Mouse (Mus musculus): ENCODE data around the gene Usp19. TPM values are rescaled to one million over a fixed set of nuclear protein-coding genes. Genes with fewer than 3 reads are reported as not detected.

Usp19 gene
- total RNA-seq, 2 experiments from 2014 or later = 127 to 155 TPM

- DNase-seq (ENCODE audit: extremely low spot score in 1 of 2, low spot score in 1 of 2) = no peak
Measured at GRCm38 (mm10) chr9:108492043-108492750, 1.8 kb downstream of the Usp19 start.

GRCm38 (mm10) chr9:108493246-108493645 lies 2.8 kb downstream of the Usp19 start:
- no peak for DNase-seq (ENCODE audit: extremely low spot score in 1 of 2, low spot score in 1 of 2)

GRCm38 (mm10) chr9:108494146-108494825 lies 3.9 kb downstream of the Usp19 start:
- no peak for DNase-seq (ENCODE audit: extremely low spot score in 1 of 2, low spot score in 1 of 2)

GRCm38 (mm10) chr9:108494905-108495304 lies 4.5 kb downstream of the Usp19 start:
- DNase-seq (ENCODE audit: extremely low spot score in 1 of 2, low spot score in 1 of 2) = no peak

- no peak for DNase-seq (ENCODE audit: extremely low spot score in 1 of 2, low spot score in 1 of 2)
Measured at GRCm38 (mm10) chr9:108499231-108499630, 8.8 kb downstream of the Usp19 start.

- DNase-seq (ENCODE audit: extremely low spot score in 1 of 2, low spot score in 1 of 2) = no peak
Measured at GRCm38 (mm10) chr9:108499943-108500342, 9.5 kb downstream of the Usp19 start.

GRCm38 (mm10) chr9:108506901-108507300 lies 16.5 kb downstream of the Usp19 start:
- DNase-seq (ENCODE audit: extremely low spot score in 1 of 2, low spot score in 1 of 2) = no peak

- peak; percentile 78 to 82 for DNase-seq (ENCODE audit: extremely low spot score in 1 of 2, low spot score in 1 of 2)
Measured at GRCm38 (mm10) chr9:108507619-108508434, 17.4 kb downstream of the Usp19 start, which contains the start of gene Qars. Gene Qars, plus strand, starts transcription at chr9:108507706.

- no peak for DNase-seq (ENCODE audit: extremely low spot score in 1 of 2, low spot score in 1 of 2)
Measured at GRCm38 (mm10) chr9:108508776-108509175, 18.4 kb downstream of the Usp19 start.

- DNase-seq (ENCODE audit: extremely low spot score in 1 of 2, low spot score in 1 of 2) = peak; percentile 89 to 92
Measured at GRCm38 (mm10) chr9:108516380-108517251, 26.2 kb downstream of the Usp19 start, which contains the start of gene Qrich1. Gene Qrich1, plus strand, starts transcription at chr9:108516806.

- peak; percentile 69 to 75 for DNase-seq (ENCODE audit: extremely low spot score in 1 of 2, low spot score in 1 of 2)
Measured at GRCm38 (mm10) chr9:108517253-108517930, 27.0 kb downstream of the Usp19 start.

- DNase-seq (ENCODE audit: extremely low spot score in 1 of 2, low spot score in 1 of 2) = peak in 1 of 2 experiments; percentile 31
Measured at GRCm38 (mm10) chr9:108517931-108518332, 27.5 kb downstream of the Usp19 start.

GRCm38 (mm10) chr9:108521604-108522003 lies 31.2 kb downstream of the Usp19 start:
- DNase-seq (ENCODE audit: extremely low spot score in 1 of 2, low spot score in 1 of 2) = no peak

- DNase-seq (ENCODE audit: extremely low spot score in 1 of 2, low spot score in 1 of 2) = no peak
Measured at GRCm38 (mm10) chr9:108523341-108523740, 32.9 kb downstream of the Usp19 start.

GRCm38 (mm10) chr9:108525400-108525799 lies 35.0 kb downstream of the Usp19 start:
- no peak for DNase-seq (ENCODE audit: extremely low spot score in 1 of 2, low spot score in 1 of 2)

- DNase-seq (ENCODE audit: extremely low spot score in 1 of 2, low spot score in 1 of 2) = no peak
Measured at GRCm38 (mm10) chr9:108530954-108531353, 40.6 kb downstream of the Usp19 start.

GRCm38 (mm10) chr9:108531496-108531895 lies 41.1 kb downstream of the Usp19 start:
- no peak for DNase-seq (ENCODE audit: extremely low spot score in 1 of 2, low spot score in 1 of 2)

- no peak for DNase-seq (ENCODE audit: extremely low spot score in 1 of 2, low spot score in 1 of 2)
Measured at GRCm38 (mm10) chr9:108540846-108541245, 50.4 kb downstream of the Usp19 start.

- no peak for DNase-seq (ENCODE audit: extremely low spot score in 1 of 2, low spot score in 1 of 2)
Measured at GRCm38 (mm10) chr9:108545986-108546385, 55.6 kb downstream of the Usp19 start.
